Mouse (Mus musculus) lung, postnatal 10 days (tissue): ENCODE results near the gene Wrap53.

ENCODE experiments used
- DNase-seq: peaks from one replicate; pipeline ENCODE4 v3.0.0; 2021

Gene Wrap53

GRCm38 (mm10) chr11:69600098-69600497, 20.0 kb upstream of the Wrap53 start:
- DNase-seq: peak; percentile 82

- no peak for DNase-seq
Measured at GRCm38 (mm10) chr11:69599436-69599835, 19.4 kb upstream of the Wrap53 start.

- no peak for DNase-seq
Measured at GRCm38 (mm10) chr11:69594853-69595252, 14.8 kb upstream of the Wrap53 start.

GRCm38 (mm10) chr11:69592799-69593198, 12.7 kb upstream of the Wrap53 start:
- DNase-seq: no peak

- no peak for DNase-seq
Measured at GRCm38 (mm10) chr11:69591899-69592637, 12.0 kb upstream of the Wrap53 start.

GRCm38 (mm10) chr11:69591424-69591823, 11.4 kb upstream of the Wrap53 start:
- DNase-seq: no peak

GRCm38 (mm10) chr11:69590622-69591021, 10.6 kb upstream of the Wrap53 start:
- no peak for DNase-seq

GRCm38 (mm10) chr11:69589207-69589834, 9.3 kb upstream of the Wrap53 start:
- no peak for DNase-seq

- no peak for DNase-seq
Measured at GRCm38 (mm10) chr11:69585718-69586325, 5.8 kb upstream of the Wrap53 start.

- no peak for DNase-seq
Measured at GRCm38 (mm10) chr11:69584937-69585336, 4.9 kb upstream of the Wrap53 start.

- no peak for DNase-seq
Measured at GRCm38 (mm10) chr11:69584008-69584407, 4.0 kb upstream of the Wrap53 start.

- DNase-seq: no peak
Measured at GRCm38 (mm10) chr11:69582230-69582805, 2.3 kb upstream of the Wrap53 start.

- DNase-seq: no peak
Measured at GRCm38 (mm10) chr11:69581814-69582213, 1.8 kb upstream of the Wrap53 start.

GRCm38 (mm10) chr11:69581147-69581688, 1.2 kb upstream of the Wrap53 start:
- DNase-seq: peak; percentile 95

GRCm38 (mm10) chr11:69580572-69581146, 604 bp upstream of the Wrap53 start:
- DNase-seq: no peak

GRCm38 (mm10) chr11:69579128-69580017, 682 bp downstream of the Wrap53 start:
- peak; percentile 97 for DNase-seq

- no peak for DNase-seq
Measured at GRCm38 (mm10) chr11:69578301-69578700, 1.8 kb downstream of the Wrap53 start.

GRCm38 (mm10) chr11:69576307-69576706, 3.7 kb downstream of the Wrap53 start:
- no peak for DNase-seq

- peak; percentile 45 for DNase-seq
Measured at GRCm38 (mm10) chr11:69575220-69575619, 4.8 kb downstream of the Wrap53 start.

GRCm38 (mm10) chr11:69565131-69565530, 14.9 kb downstream of the Wrap53 start:
- peak; percentile 37 for DNase-seq

- no peak for DNase-seq
Measured at GRCm38 (mm10) chr11:69564391-69564790, 15.7 kb downstream of the Wrap53 start.

- DNase-seq: no peak
Measured at GRCm38 (mm10) chr11:69563373-69563772, 16.7 kb downstream of the Wrap53 start.
